Mouse (Mus musculus) intestine, postnatal 0 days (tissue): ENCODE data around the gene Vps13c. TPM values are rescaled to one million over a fixed set of nuclear protein-coding genes. Genes with fewer than 3 reads are reported as not detected.
A peak's percentile ranks its signal among the peaks of the same experiment; 100 is the strongest.

ENCODE experiments used
- ATAC-seq: fragments of 200-750 bp; cut with Nextera tagmentation; 2 replicates; pipeline ENCODE4 v1.8.0; 2017; ENCODE audit warnings: mild to moderate bottlenecking, moderate TSS enrichment, moderate library complexity
- H3K27ac ChIP-seq: fragments of 300-500 bp; sonication (generic); 2 replicates; pipeline ENCODE4 v1.5.1; 2014; ENCODE audit warnings: mild to moderate bottlenecking, low read depth, low read length, moderate library complexity
- H3K27me3 ChIP-seq: fragments of 300-500 bp; sonication (generic); replicated peaks from 2 replicates; pipeline ENCODE4 v1.6.1; 2014; ENCODE audit warnings: low read length, mixed read lengths; ENCODE audit not compliant: control insufficient read depth, insufficient read depth
- H3K36me3 ChIP-seq: fragments of 300-500 bp; sonication (generic); 2 replicates; pipeline ENCODE4 v1.6.1; 2014; ENCODE audit warnings: mild to moderate bottlenecking, moderate library complexity; ENCODE audit not compliant: control insufficient read depth, insufficient read depth
- H3K4me1 ChIP-seq: fragments of 300-500 bp; sonication (generic); replicated peaks from 2 replicates; pipeline ENCODE4 v1.6.1; 2014; ENCODE audit warnings: antibody characterized with exemption, low read length, mixed read lengths; ENCODE audit not compliant: control insufficient read depth, insufficient read depth
- H3K4me2 ChIP-seq: fragments of 300-500 bp; sonication (generic); replicated peaks from 2 replicates; pipeline ENCODE4 v1.6.1; 2014; ENCODE audit warnings: low read depth, mild to moderate bottlenecking, moderate library complexity
- H3K4me3 ChIP-seq: fragments of 300-500 bp; sonication (generic); 2 replicates; pipeline ENCODE4 v1.5.1; 2014; ENCODE audit warnings: low read depth, low read length
- H3K9ac ChIP-seq: fragments of 300-500 bp; sonication (generic); 2 replicates; pipeline ENCODE4 v1.6.1; 2014; ENCODE audit warnings: mild to moderate bottlenecking, low read depth, low read length
- H3K9me3 ChIP-seq: fragments of 300-500 bp; sonication (generic); 2 replicates; pipeline ENCODE4 v1.6.1; 2016; ENCODE audit warnings: mixed run types; ENCODE audit not compliant: control insufficient read depth
- CTCF ChIP-seq: sonication (generic); IDR thresholded peaks from 2 replicates; pipeline ENCODE4 v1.5.1; 2016; ENCODE audit warnings: low read depth, mild to moderate bottlenecking, control low read depth, antibody characterized with exemption, moderate library complexity
- WGBS: fragments of 180-500 bp; shearing (Covaris S2); extraction: QIAGEN DNeasy Blood & Tissue Kit; methylation state at CpG from one replicate; pipeline ENCODE4 v1.1.7; 2014; 5-methylcytosine and 5-hydroxymethylcytosine counted together
- polyA plus RNA-seq: library from polyadenylated mRNA; unstranded; fragments of >200 nt; fragmentation: Nextera tagmentation; extraction: Ambion mirVana; gene quantifications from 2 replicates; pipeline ENCODE4 v1.2.1, GENCODE M21; 2015

Vps13c gene
- polyA plus RNA-seq, 1 experiment from 2014 or later = 2.6 TPM

DNA sequence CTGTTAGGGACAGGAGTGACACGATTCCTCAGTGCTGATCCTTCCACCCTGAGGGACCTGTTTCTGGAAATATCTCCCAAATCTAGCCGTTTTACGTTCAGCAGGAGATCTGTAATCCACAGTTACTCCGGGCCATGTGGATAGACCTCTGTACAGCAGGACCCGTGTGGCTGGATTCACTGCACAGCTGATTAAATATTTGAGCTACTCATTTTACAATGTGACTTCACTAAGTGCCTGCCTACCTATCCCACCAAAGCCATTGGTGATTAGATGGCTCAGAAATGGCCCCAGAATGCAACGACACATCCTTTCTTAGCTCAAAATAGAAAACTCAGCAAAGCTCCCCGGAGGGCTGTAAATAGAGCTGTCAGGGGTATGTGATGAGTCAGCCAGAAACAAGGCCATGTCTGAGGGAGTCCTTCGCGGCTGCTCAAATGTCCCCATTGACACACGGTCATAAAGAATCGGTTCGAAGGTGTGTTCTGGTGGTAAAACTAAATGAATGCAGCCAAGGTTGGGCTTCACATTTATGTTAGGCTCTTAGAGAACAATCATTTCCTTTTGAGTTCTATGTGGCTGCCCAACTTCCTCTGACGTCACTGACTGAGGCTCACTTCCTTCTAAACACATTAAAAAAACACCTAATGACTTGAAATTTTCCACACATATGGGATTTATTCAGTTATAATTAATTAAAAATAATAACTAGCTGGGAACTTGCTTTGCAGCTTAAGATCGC is 40.9 kb upstream of the Vps13c start:
- H3K36me3 ChIP-seq = no peaks in the 10 kb centered on the region
- no peak overlapping the region for H3K27ac ChIP-seq
- H3K9me3 ChIP-seq = no peaks in the 10 kb centered on the region
- H3K9ac ChIP-seq = no peak overlapping the region
- peaks cover 4% of the 10 kb centered on the region; the same call in 1 of the 2 replicates for H3K4me1 ChIP-seq
- H3K27me3 ChIP-seq = no peaks in the 10 kb centered on the region
- H3K4me2 ChIP-seq = no peak overlapping the region
- H3K4me3 ChIP-seq = no peak overlapping the region
- no peak for TF ChIP-seq CTCF
- WGBS = 33% methylated on average over 14 of the region's 14 CpGs
- ATAC-seq = peak; percentile 72

DNA sequence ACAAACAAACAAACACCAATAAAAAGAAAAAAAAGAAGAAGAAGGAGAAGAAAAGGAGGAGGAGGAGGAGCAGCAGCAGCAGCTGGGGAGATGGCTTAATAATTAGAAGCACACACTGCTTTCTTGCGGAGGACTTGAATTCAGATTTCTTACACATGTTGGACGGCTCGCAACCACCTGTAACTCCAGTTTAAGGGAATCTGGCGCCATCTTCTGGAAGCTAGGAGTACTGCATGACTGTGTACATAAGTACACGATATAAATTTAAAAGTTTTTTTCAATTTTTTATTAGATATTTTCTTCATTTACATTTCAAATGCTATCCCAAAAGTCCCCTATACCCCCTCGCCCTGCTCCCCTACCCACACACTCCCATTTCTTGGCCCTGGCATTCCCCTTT is 38.0 kb upstream of the Vps13c start:
- Histone ChIP-seq H3K27ac (no peak overlapping the region), H3K9ac (no peak overlapping the region), H3K27me3 (no peaks in the 10 kb centered on the region), H3K4me3 (no peak overlapping the region), H3K36me3 (no peaks in the 10 kb centered on the region), H3K4me2 (no peak overlapping the region), H3K4me1 (peaks cover 4% of the 10 kb centered on the region; the same call in 1 of the 2 replicates), H3K9me3 (no peaks in the 10 kb centered on the region)
- TF ChIP-seq CTCF = peak; percentile 77
- ATAC-seq = no peak
- 40% methylated on average over 6 of the region's 6 CpGs for WGBS

DNA sequence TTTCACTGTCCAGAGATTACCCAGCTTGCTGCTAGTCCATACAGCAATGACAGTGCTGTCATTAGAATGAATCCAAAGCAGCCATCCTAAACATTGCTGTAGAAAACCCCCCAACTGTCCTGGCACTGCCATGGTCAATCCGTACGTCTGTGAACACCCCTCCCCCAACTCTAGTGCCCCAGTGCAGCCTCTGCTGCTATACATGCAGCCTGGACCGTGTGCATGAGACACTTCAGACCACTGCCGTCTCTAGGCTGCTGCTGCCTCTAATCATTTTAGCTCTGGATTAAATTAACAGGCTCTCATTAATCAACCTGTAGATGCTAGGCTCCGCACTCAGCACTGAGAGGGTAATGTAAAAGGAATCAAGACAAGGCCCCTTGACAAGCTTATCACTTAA is 33.2 kb upstream of the Vps13c start:
- no peak for TF ChIP-seq CTCF
- no peak for ATAC-seq
- H3K36me3 ChIP-seq = no peaks in the 10 kb centered on the region
- no peak overlapping the region for H3K9ac ChIP-seq
- no peaks in the 10 kb centered on the region for H3K4me1 ChIP-seq
- no peaks in the 10 kb centered on the region for H3K27me3 ChIP-seq
- no peak overlapping the region for H3K4me2 ChIP-seq
- 49% methylated on average over 5 of the region's 5 CpGs for WGBS
- H3K4me3 ChIP-seq = no peak overlapping the region
- H3K9me3 ChIP-seq = no peaks in the 10 kb centered on the region
- H3K27ac ChIP-seq = no peak overlapping the region

DNA sequence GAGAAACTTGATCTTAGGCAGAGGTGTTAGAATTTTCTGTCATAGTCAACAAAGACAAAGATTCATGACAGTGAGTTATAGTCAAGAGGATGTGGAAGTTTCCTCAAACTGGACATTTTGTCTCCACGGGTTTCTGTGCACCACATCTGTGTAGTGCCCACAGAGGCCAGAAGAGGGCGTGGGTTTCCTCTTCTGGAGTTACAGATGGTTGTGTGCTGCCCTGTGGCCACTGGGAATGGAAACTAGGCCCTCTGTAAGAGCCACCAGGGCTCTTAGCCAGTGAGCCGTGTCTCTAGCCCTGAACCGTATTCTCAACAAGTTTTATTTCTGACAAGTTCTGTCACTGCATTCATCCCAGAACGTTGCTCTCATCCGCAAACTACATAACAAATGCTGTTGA is 29.7 kb upstream of the Vps13c start:
- Histone ChIP-seq H3K9ac (no peak overlapping the region), H3K27ac (no peak overlapping the region), H3K4me3 (no peak overlapping the region), H3K36me3 (no peaks in the 10 kb centered on the region), H3K4me2 (no peak overlapping the region), H3K9me3 (no peaks in the 10 kb centered on the region), H3K27me3 (no peaks in the 10 kb centered on the region), H3K4me1 (no peaks in the 10 kb centered on the region)
- peak; percentile 31; the same call in 1 of the 2 replicates for TF ChIP-seq CTCF
- ATAC-seq = no peak
- 58% methylated on average over 6 of the region's 6 CpGs for WGBS

DNA sequence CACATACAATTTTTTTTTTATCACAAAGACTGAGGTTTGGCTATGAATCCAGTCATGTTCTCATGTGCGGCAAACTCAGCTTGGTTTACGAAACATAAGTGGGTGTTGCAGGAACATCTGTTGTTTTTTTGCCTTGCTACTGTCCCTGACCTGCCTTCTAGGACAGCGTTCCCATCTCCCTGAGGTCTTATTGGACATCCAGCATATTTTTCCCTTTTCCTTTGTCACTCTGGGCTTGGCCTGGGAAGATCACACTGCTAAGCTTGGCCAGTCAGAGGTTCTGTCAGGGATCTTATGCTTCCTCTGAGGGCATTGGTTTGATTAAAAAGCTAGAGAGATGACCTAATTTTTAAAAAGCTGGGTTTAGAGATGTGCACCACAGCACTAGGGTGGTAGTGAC is 29.1 kb upstream of the Vps13c start:
- Histone ChIP-seq H3K9ac (no peak overlapping the region), H3K36me3 (no peaks in the 10 kb centered on the region), H3K4me1 (no peaks in the 10 kb centered on the region), H3K27ac (no peak overlapping the region), H3K27me3 (no peaks in the 10 kb centered on the region), H3K4me3 (no peak overlapping the region), H3K4me2 (no peak overlapping the region), H3K9me3 (no peaks in the 10 kb centered on the region)
- TF ChIP-seq CTCF = no peak
- ATAC-seq = no peak
- WGBS = 63% methylated on average over 3 of the region's 3 CpGs

DNA sequence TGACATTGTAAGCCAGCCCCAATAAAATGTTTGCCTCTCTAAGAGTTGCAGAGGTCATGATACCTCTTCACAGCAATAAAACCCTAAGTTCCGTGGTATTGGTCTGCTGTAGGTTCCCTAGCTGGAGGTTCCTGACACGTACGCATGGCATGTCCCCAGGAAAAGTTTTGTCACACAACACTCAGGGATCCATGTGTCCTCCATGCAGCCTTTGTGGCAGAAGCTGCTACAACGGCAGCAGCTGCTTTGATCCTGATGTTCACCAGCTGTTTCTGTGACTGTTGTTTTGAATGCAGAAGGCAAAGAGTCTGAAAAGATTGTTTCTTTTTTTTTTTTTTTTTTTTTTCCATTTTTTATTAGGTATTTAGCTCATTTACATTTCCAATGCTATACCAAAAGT is 27.0 kb upstream of the Vps13c start:
- no peak for TF ChIP-seq CTCF
- Histone ChIP-seq H3K4me2 (no peak overlapping the region), H3K9me3 (no peaks in the 10 kb centered on the region), H3K27me3 (no peaks in the 10 kb centered on the region), H3K36me3 (no peaks in the 10 kb centered on the region), H3K27ac (no peak overlapping the region), H3K4me3 (no peak overlapping the region), H3K4me1 (no peaks in the 10 kb centered on the region), H3K9ac (no peak overlapping the region)
- ATAC-seq = no peak
- WGBS = 70% methylated on average over 4 of the region's 4 CpGs
